Mouse (Mus musculus) regulatory T cell (primary cell): ENCODE results near the gene Sbf1.

ENCODE experiments used
- in situ Hi-C: fragments of 300-600 bp; cut with MboI, MseI; formaldehyde crosslinking; loops from one replicate; pipeline ENCODE4 v1.15.1; 2025; ENCODE audit warnings: high pct_unique_total_duplicates

Gene Sbf1

DNA sequence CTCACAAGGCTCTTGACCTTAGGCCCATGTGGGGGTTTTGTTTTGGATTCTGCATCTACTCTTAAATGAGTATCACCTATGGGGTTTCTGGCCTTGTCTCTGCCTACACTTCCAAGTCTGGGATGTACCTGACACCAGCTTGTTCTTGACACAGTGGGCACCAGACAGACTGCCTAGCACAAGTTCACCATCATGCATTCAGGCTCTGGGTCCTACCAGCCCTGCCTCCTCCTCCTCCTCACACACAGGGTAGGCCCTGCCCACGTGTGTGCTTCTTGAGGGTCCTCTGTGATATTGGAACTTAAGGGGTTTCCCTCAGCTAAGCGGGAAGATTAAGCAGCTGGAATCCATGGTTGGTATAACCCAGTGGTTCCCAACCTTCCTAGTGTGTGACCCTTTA is 31.0 kb downstream of the Sbf1 start:
- in situ Hi-C loops: no loop called here

DNA sequence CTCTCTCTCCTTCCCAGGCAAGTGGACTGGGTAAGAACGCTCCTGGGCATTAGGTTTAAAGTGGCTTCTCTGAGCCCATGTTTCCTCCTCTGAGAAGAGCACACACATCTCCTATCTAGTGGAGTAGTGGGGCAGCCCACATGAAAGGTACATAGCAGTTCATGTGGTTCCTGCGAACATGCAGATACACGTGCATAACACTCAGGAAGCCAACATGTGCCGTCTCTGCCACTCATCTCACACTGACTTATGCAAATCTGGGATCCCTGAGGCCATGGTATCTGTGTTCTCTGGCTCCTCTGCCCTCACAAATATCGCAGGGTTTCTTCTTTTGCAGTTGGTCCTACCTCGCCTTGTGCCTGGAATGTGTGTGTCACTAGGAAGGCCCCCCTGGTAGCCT is 32.6 kb downstream of the Sbf1 start:
- in situ Hi-C loops: no loop called here

DNA sequence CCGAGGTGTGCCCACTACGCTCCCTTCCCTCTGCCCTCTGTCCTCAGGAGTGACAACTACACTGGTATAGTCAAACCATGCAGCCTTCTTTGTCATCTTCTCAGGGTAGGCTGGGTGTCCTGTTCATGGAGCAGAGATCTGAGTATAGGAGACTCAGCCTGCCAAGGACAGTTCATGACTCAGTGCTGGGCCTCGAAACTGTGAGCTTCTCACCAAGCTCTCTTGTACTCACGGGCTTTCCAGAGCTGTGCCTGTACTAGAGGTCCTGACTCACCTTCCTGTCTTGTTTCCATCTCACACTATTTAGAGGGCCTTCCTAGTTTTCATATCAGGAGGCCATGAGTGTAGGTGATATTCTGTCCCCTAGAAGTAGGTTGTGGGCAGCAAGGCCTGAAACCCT is 37.7 kb downstream of the Sbf1 start:
- in situ Hi-C loops: no loop called here

DNA sequence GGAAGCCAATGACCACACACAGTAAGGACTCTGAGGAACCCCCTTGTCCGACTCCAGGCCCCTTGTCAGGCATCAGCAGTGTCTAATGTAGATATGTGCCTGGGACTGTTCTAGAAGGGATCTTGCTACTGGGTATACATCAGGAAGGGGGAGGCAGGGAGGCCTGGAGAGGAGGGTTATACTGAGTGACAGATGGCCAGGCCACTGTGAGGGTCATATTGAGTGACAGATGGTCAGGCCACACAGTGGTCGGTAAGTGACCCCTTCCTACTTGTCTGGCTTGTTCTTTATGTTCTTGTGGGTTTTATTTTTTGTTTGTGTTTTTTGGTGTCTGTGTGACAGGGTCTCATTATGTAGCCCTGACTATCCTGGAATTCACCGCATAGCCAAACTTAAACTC is 39.6 kb downstream of the Sbf1 start:
- in situ Hi-C loops: no loop called here

DNA sequence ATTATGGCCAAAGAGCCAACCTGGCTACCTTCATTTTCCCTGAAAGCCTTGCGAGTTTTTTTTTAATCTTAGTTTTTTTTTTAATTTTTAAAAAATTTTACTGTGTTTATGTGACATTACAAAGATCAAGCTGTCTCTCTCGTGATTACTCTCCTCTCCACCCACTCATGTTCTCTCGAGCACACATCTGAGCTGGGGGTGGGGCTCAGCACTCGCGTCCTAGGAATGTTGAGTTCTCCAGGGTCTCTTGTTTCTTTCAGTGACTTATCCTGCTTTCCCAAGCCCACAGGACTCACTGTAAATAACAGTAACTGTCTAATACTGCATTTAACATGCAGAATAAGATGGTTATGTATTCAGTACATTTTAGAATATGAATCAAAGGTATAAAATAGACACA is 50.6 kb downstream of the Sbf1 start:
- in situ Hi-C loops: loop anchor here (25.0 kb wide), 1 partner anchor 673 kb away; no protein-coding TSS in a partner anchor

DNA sequence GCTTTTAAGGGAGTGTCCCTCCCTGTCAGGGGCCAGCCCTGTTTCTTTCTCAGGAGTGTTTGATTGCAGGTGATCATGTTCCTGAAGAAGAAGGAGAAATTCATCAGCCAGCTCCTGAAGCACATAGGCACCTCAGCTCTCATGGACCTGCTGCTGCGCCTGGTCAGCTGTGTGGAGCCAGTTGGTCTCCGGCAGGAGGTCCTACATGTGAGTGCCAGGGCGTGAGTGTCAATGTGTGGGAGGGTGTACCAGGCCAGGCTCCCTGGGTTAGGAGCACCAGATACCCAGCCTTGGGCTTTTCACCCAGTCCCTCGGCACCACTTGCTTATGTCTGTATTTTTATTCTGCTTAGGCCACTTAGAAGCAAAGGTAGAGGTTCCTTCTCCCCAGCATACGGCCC is 56.1 kb downstream of the Sbf1 start:
- in situ Hi-C loops: loop anchor here (25.0 kb wide), 1 partner anchor 678 kb away; no protein-coding TSS in a partner anchor

DNA sequence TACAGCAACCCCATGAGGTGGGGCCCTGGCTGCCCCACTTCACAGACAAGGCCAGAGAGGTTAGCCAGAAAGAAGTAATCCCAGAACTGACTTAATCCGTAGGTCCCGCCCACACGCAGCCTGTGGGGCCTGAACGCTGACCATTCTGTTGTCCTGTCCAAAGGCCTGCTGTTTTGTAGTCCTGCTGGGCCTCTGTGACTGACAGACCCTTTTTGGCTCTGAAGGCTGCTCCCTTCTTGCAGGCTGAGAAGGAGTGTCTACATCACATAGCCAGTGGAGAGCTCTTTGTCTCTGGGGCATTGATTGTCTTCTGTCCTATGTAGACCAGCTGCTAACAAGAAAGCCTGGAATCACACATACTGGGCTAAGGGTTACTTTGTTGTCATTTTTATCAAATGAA is 59.8 kb downstream of the Sbf1 start:
- in situ Hi-C loops: loop anchor here (25.0 kb wide), 1 partner anchor 682 kb away; no protein-coding TSS in a partner anchor

DNA sequence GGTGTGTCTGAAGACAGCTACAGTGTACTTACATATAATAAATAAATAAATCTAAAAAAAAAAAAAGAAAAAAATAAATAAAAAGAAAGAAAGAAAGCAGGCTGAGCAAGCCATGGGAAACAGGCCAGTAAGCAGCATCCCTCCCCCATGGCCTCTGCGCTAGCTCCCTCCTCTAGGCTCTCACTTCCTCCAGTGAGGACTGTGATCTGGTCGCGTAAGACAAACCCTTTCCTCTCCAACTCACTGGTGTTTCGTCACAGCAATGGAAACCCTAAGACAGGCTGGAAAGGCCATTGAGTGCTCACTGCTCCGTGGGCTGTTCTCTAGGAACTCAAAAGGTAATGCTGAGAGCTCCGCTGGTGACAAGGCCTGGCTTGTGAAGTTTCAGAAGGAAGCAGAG is 66.0 kb downstream of the Sbf1 start:
- in situ Hi-C loops: no loop called here

DNA sequence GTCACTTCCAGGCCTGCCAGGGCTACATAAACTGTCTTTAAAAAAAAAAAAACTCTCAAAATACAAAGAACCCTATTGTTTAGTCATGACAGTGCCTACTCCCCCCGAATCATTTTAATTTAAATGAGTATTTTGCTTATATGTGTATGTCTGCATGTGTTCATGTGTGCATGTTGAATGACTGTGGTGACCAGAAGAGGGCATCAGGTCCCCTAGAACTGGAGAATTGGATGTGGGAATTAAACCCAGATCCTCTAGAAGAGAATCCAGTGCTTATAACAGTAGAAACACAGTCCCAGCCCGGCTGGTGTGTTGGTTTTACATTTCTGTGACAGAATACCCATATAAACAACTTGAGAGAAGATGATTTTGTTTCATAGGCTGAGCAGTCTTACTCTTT is 74.1 kb downstream of the Sbf1 start:
- in situ Hi-C loops: no loop called here

DNA sequence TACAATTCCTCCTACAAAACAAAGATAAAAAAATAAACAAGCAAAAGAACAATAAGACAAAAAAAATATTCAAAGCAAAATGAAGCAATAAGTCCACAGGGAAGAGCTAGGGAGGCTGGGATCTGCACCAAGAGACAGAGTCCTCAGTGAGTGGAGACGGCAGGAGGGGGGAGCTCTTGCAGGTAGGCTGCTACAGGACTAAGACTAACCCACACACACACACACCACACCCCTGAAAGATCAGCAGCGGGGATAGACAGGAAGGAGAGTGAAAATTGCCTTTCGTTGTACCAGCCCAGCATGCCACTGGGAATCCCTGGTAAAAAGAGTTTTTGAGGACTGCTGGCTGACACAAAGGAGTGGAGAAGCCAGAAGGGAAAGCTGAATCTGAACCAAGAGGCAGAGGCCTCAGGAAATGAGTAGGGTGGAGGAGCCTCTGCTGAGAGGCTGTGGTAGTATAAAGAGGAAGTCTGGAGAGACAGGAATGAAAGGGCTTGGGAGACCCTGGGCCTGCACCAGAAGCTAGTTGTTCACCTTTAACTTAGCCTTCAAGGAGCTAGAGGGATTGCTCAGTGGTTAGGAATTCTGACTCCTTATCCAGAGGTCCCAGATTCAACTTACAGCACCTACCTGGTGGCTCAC is 75.2 kb downstream of the Sbf1 start:
- in situ Hi-C loops: no loop called here
